Mouse (Mus musculus) left cerebral cortex, adult 2 months (tissue): ENCODE results near the gene Farsa. TPM values are rescaled to one million over a fixed set of nuclear protein-coding genes. Genes with fewer than 3 reads are reported as not detected.

Experiments
- DNase-seq, 2 experiments: peaks; one replicate each; pipeline ENCODE4 v3.0.0; 2021 to 2022; ENCODE audit warnings: low spot score in 2 of 2, mixed read lengths in 1 of 2; ENCODE audit errors: extremely low spot score in 1 of 2
- H3K27ac ChIP-seq: fragments of 200-600 bp; 2 replicates; pipeline ENCODE4 v1.8.1; 2022
- H3K4me3 ChIP-seq: fragments of 200-600 bp; 2 replicates; pipeline ENCODE4 v1.8.1; 2022
- CTCF ChIP-seq: fragments of 200-600 bp; IDR thresholded peaks from 2 replicates; pipeline ENCODE4 v1.8.1; 2022; ENCODE audit warnings: antibody characterized with exemption, mild to moderate bottlenecking, moderate library complexity
- intact Hi-C: fragments of 180-260 bp; cut with DNase I; formaldehyde crosslinking; loops from one replicate; pipeline ENCODE4 v1.15.1; 2025
- long read RNA-seq, 2 experiments: library from polyadenylated mRNA; stranded (forward); transcript quantifications; one replicate each; pipeline ENCODE4 v2.0.0; 2021; ENCODE audit warnings: borderline mapping rate in 2 of 2
- total RNA-seq, 2 experiments: library from RNA; stranded (reverse); gene quantifications; 2 replicates each; pipeline ENCODE4 v1.2.3; 2021

The Farsa gene
- total RNA-seq, result 10 to 100 TPM; 49.8 to 50.1 TPM
- long read RNA-seq, experiment 1, transcript Farsa-201 (13 exons, 1,826 nt), result major isoform, 35 of 51 reads
- long read RNA-seq, experiment 1, partial matches to known transcripts, result 1 of 51 reads
- long read RNA-seq, experiment 1, other reads (novel, unspliced or antisense), result 13 of 51 reads
- long read RNA-seq, experiment 2, transcript Farsa-201 (13 exons, 1,826 nt), result major isoform, 20 of 33 reads
- long read RNA-seq, experiment 2, partial matches to known transcripts, result 2 of 33 reads
- long read RNA-seq, experiment 2, other reads (novel, unspliced or antisense), result 9 of 33 reads

GRCm38 (mm10) chr8:84856864-84857441 is at the start of gene Farsa:
Gene Farsa, plus strand, starts transcription at chr8:84856989.
- peak; percentile 90 to 92 for DNase-seq
- Histone ChIP-seq H3K4me3 (peak within 1 kb of the TSS; percentile 92), H3K27ac (peak within 1 kb of the TSS; percentile 92)
- no peak for TF ChIP-seq CTCF
- intact Hi-C loops, result loop anchor here (5.0 kb wide), 1 partner anchor 35 kb away; the partner anchor contains the start of gene Gcdh

- TF ChIP-seq CTCF, result no peak
- DNase-seq, result no peak
- intact Hi-C loops, result no loop called here
- Histone ChIP-seq H3K27ac (no peak overlapping the region), H3K4me3 (no peak overlapping the region)
These were observed 47.5 kb upstream of the Farsa start for GRCm38 (mm10) chr8:84809109-84809940.

- intact Hi-C loops, result loop anchor here (2.0 kb wide), 1 partner anchor 71 kb away; no protein-coding TSS in a partner anchor
- no peak for TF ChIP-seq CTCF
- Histone ChIP-seq H3K27ac (no peak overlapping the region), H3K4me3 (no peak overlapping the region)
- no peak for DNase-seq
These were observed 46.9 kb upstream of the Farsa start for GRCm38 (mm10) chr8:84809941-84810280.

- TF ChIP-seq CTCF, result peak; percentile 82
- H3K27ac ChIP-seq, result peak overlapping the region; percentile 42
- intact Hi-C loops, result loop anchor here (2.0 kb wide), 1 partner anchor 72 kb away; no protein-coding TSS in a partner anchor
- peak overlapping the region; percentile 37 for H3K4me3 ChIP-seq
- DNase-seq, result peak; percentile 95 to 99
These were observed 45.9 kb upstream of the Farsa start for GRCm38 (mm10) chr8:84810896-84811295.

GRCm38 (mm10) chr8:84811303-84811702 is 45.5 kb upstream of the Farsa start:
- Histone ChIP-seq H3K27ac (peak overlapping the region; percentile 42), H3K4me3 (peak overlapping the region; percentile 37)
- DNase-seq, result no peak
- TF ChIP-seq CTCF, result no peak
- intact Hi-C loops, result loop anchor here (2.0 kb wide), 1 partner anchor 73 kb away; no protein-coding TSS in a partner anchor

GRCm38 (mm10) chr8:84813059-84813458 is 43.7 kb upstream of the Farsa start:
- intact Hi-C loops, result loop anchor here (1.0 to 2.0 kb wide), 4 partner anchors 104 to 221 kb away; no protein-coding TSS in a partner anchor
- peak; percentile 80 to 84 for DNase-seq
- Histone ChIP-seq H3K4me3 (no peak overlapping the region), H3K27ac (no peak overlapping the region)
- peak; percentile 86 for TF ChIP-seq CTCF

GRCm38 (mm10) chr8:84813830-84814229 is 43.0 kb upstream of the Farsa start:
- DNase-seq, result no peak
- intact Hi-C loops, result loop anchor here (1.0 to 2.0 kb wide), 4 partner anchors 105 to 222 kb away; no protein-coding TSS in a partner anchor
- no peak overlapping the region for H3K4me3 ChIP-seq
- no peak overlapping the region for H3K27ac ChIP-seq
- no peak for TF ChIP-seq CTCF

GRCm38 (mm10) chr8:84814240-84814554 is 42.6 kb upstream of the Farsa start:
- no peak for TF ChIP-seq CTCF
- DNase-seq, result no peak
- intact Hi-C loops, result no loop called here
- Histone ChIP-seq H3K4me3 (no peak overlapping the region), H3K27ac (peak overlapping the region; percentile 48)

GRCm38 (mm10) chr8:84814555-84815441 is 42.0 kb upstream of the Farsa start:
- intact Hi-C loops, result no loop called here
- DNase-seq, result no peak
- Histone ChIP-seq H3K27ac (peak overlapping the region; percentile 48), H3K4me3 (no peak overlapping the region)
- TF ChIP-seq CTCF, result no peak

GRCm38 (mm10) chr8:84815547-84815946 is 41.2 kb upstream of the Farsa start:
- peak; percentile 91 to 99 for DNase-seq
- intact Hi-C loops, result no loop called here
- TF ChIP-seq CTCF, result peak; percentile 99
- H3K4me3 ChIP-seq, result no peak overlapping the region
- H3K27ac ChIP-seq, result peak overlapping the region; percentile 48; the same call in 1 of the 2 replicates

GRCm38 (mm10) chr8:84816117-84816516 is 40.7 kb upstream of the Farsa start:
- Histone ChIP-seq H3K27ac (no peak overlapping the region), H3K4me3 (no peak overlapping the region)
- intact Hi-C loops, result no loop called here
- TF ChIP-seq CTCF, result no peak
- DNase-seq, result no peak
